Mouse (Mus musculus): Measurements from ENCODE around the gene Irf2.

Gene Irf2

GRCm38 (mm10) chr8:46739003-46739949 lies at the start of gene Irf2:
Irf2 (plus strand) TSS chr8:46739732.
- DNase-seq (ENCODE audit: low spot score), result peak; percentile 93

GRCm38 (mm10) chr8:46690111-46690510 lies 49.4 kb upstream of the Irf2 start:
- no peak for DNase-seq (ENCODE audit: low spot score)

DNA sequence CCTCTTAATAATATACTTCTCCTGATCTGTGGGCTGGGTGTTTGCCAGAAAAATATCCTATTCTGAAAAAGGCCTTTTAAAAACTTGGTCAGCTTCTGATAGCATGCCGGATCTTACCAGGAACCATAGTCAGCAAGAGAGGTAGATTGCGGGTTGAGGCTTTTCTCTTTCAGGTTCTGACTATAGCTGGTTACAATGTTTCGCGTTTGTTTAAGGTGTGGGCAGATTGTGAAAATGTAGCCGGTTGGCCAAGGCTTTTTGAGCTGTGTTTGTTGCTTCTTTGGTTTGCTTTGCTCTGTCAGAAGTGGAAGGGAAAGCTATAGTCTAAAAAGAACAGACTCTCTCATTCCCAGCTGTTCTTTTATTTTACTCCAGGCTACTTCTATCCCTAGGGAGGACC lies 49.0 kb upstream of the Irf2 start:
- no peak for DNase-seq (ENCODE audit: low spot score)

GRCm38 (mm10) chr8:46691360-46691759 lies 48.2 kb upstream of the Irf2 start:
- DNase-seq (ENCODE audit: low spot score), result no peak

DNA sequence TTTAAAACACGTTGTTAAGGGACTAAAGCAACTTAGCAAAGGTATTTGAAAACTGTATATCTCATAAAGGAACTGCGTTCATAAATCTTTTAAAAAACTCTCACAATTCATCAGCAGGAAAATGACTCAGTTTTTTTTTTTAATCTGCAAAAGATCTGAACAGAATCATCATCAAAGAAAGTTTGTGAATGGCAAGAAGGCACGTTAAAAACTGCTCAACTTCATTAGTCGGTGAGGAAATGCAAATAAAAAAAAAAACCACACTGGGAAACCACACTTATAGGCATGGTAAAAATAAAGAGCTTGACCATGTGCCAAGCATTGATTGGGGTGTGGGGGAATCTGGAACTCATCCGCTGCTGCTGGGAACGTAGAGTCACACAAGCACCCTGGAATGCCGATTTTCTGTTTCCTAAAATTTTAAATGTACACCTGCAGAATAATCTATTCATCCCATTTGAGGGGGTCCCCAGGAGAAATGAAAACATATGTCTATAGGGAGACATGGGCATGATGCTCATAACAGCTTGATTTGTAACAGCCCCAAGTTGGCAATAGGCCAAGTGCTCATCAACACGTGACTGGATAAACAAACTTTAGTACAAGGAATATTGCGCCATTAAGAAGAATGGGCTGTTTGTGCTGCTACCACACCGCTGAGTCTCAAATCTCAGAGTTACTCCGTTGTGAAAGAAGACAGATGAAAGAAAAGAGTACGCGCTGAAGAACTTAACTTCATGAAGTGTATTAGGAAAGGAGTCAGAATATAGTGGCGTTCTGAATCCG lies 43.1 kb upstream of the Irf2 start:
- DNase-seq (ENCODE audit: low spot score), result peak; percentile 23

DNA sequence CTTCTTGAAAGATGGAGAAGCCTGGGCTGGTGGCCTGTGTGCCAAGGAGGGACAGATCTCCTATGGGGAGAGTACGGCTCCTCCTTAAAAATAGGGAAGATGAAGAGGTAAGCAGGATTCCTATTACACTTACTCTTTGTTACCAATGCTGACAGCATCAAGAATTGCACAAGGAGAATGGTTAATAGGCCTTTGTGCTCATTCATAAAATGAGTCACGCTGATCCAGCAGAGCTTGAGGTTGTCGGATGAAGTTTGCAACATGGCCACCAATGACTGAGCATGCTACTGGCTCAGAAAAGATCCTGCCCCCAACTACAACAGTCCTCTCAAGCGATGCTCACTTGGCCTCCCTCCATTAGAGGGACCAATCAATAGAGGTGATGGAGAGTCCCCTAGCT lies 42.0 kb upstream of the Irf2 start:
- DNase-seq (ENCODE audit: low spot score), result no peak

- no peak for DNase-seq (ENCODE audit: low spot score)
Measured at GRCm38 (mm10) chr8:46698162-46698561, 41.4 kb upstream of the Irf2 start.

DNA sequence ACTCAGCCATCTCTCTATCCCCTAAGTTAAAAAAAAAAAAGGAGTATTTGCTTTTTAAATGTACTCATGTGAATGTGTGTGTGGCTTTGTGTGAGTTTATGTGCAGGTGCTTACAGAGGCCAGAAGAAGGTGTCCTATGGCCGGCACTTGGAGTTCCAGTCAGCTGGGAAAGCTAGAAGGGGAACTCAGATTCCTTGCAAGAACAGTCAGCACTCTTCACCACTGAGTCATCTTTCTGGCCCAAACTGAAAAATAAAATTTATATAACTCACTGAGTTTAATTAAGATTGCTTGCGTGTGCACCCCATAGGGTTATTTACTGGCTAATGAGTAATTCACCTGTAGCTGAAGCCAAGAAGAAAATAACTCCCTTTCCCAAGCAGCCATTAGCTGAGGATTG lies 34.4 kb upstream of the Irf2 start:
- no peak for DNase-seq (ENCODE audit: low spot score)

- DNase-seq (ENCODE audit: low spot score), result no peak
Measured at GRCm38 (mm10) chr8:46706730-46707129, 32.8 kb upstream of the Irf2 start.

- DNase-seq (ENCODE audit: low spot score), result no peak
Measured at GRCm38 (mm10) chr8:46709302-46709701, 30.2 kb upstream of the Irf2 start.

GRCm38 (mm10) chr8:46710289-46710688 lies 29.2 kb upstream of the Irf2 start:
- DNase-seq (ENCODE audit: low spot score), result no peak

DNA sequence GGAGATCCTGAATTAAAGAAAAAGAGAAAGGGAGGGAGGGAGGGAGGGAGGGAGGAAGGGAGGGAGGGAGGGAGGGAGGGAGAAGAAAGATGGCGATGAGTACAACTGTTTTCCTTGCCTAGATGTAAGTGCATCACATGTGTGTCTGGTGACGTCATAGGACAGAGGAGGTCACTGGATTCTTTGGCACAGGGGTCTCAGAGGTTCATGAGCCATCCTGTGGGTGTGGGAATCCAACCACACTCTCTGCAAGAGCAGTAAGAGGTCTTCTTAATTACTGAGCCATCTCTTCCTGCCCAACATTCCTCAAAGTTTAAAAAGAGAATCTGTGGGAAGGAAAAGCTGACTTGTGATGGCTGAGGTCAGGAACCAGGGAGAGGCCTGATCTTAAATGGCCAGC lies 28.0 kb upstream of the Irf2 start:
- DNase-seq (ENCODE audit: low spot score), result no peak

- no peak for DNase-seq (ENCODE audit: low spot score)
Measured at GRCm38 (mm10) chr8:46713178-46713577, 26.4 kb upstream of the Irf2 start.

- DNase-seq (ENCODE audit: low spot score), result no peak
Measured at GRCm38 (mm10) chr8:46713844-46714243, 25.7 kb upstream of the Irf2 start.

DNA sequence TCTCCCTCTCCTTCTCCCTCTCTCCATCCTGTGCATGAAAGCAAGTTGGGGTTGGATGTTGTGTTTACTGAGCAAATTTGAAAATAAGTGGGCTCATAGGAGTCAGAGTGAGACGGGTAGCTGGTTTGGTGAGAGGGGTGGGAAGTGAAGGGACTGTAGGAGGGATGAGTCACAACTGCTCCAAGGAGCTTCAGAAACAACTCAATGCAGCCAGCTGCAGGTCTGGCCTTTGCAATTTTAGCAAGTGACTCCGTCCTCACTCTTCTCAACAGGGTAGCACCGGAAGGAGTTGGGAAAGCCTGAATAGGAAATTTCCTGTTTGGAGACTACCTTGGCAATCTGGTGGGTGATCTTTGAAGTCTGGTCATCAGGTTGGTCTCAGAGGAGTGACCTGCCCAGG lies 25.1 kb upstream of the Irf2 start:
- DNase-seq (ENCODE audit: low spot score), result peak; percentile 40

- DNase-seq (ENCODE audit: low spot score), result no peak
Measured at GRCm38 (mm10) chr8:46716477-46716876, 23.1 kb upstream of the Irf2 start.

DNA sequence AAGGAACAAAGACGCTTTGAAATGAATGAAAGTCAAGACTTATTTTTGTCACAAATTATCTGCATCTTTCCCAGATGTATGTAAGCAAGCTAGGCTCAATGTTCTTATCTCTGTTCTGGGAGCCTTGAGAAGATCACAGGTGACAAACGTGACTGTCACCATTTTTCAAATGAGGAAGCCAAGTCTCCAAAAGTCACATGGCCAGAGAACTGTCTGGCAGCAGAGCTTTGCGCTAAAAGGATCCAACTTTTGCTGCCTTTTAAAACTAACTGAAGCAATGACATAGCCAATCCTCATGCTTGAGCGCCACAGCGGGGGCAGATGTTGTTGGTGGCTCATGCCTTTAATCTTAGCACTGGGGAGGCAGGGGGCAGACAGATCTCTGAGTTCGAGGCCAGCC lies 22.4 kb upstream of the Irf2 start:
- peak; percentile 41 for DNase-seq (ENCODE audit: low spot score)

DNA sequence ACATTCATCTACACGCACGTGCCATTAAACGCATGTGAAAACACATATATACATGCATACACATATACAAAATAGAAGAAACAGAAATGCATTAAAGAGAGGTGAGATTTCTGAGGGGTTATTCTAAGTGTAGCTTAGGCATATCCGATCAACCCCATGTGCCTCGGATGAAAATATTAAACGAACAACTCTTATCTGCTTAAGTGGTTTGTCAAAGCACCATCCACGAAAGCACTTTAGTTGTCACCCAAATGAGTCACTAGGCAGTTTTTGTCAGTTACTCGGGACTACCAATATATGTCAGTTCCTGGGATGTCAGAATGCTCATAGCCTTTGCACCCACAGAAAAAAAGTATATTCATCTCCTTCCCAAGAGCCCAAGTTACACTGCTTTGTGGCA lies 21.2 kb upstream of the Irf2 start:
- DNase-seq (ENCODE audit: low spot score), result no peak

- DNase-seq (ENCODE audit: low spot score), result no peak
Measured at GRCm38 (mm10) chr8:46718747-46719146, 20.8 kb upstream of the Irf2 start.

DNA sequence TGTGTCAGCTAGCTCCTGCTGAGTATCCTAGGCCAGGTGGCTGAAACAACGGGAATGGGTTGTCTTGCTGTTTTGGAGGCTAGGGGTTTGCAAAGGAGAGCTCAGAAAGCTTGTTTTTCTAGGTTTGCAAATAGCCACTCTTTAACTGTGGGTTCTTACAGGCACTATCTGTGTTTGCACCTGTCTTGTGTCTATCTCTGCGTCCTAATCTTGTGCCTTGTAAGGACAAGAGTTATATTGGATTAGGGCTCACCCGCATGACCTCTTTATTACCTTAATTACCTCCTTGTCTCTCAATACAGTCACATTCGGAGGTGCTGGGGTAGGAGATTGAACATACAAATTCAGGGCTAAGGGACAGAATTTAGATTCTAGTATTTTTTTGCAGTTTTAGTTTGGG lies 18.9 kb upstream of the Irf2 start:
- DNase-seq (ENCODE audit: low spot score), result no peak

DNA sequence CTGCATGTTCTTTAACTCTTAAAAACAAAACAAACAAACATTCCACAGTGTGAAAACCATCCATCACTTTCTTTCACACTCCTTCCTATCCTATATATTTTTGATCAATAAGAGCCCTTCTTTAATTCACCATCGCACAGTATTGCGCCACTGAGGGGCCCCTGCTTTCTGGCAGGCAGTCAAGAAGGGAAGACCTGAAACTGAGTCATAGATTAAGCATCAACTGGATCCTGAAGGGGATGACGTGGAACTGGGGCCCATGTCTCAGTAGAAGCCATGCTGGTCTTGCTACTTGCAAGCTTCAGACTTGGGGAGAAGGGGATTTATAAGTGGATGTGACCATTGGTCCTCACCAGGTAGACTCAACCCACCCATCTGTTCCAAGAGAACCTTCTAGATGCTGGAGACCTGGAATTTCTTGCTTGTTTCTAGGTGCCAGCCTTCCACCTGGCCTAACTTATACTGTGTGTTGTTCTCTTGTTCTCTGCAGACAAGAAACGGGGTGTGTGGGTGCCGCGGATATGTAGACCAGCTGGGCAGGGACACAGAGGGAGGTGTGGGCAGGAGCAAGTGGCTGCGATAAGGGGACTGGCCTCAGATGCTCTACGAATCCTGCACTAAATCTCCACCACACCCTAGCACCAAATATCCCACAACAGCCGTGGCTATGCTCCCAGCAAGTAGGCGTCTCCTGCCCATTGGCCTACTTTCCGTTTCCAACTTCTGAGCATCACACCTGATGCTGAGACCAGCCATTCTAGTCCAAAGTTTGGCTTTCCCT lies 18.3 kb upstream of the Irf2 start:
- DNase-seq (ENCODE audit: low spot score), result peak; percentile 38

GRCm38 (mm10) chr8:46722536-46722935 lies 17.0 kb upstream of the Irf2 start:
- DNase-seq (ENCODE audit: low spot score), result no peak
